Mouse (Mus musculus) brain, embryonic 14.5 days (tissue): Measurements from ENCODE around the gene Dpm1. TPM values are rescaled to one million over a fixed set of nuclear protein-coding genes. Genes with fewer than 3 reads are reported as not detected.
A peak's percentile ranks its signal among the peaks of the same experiment; 100 is the strongest.

Experiments
- DNase-seq: peaks from one replicate; pipeline ENCODE4 v3.0.0-alpha.2; 2011; ENCODE audit warnings: low read depth
- CTCF ChIP-seq: fragments of 200-500 bp; IDR thresholded peaks from 2 replicates; pipeline ENCODE4 v1.5.1; 2012; ENCODE audit warnings: inconsistent platforms, mild to moderate bottlenecking, moderate library complexity, borderline replicate concordance; ENCODE audit not compliant: insufficient read depth, insufficient read length; ENCODE audit errors: extremely low read depth
- POLR2A ChIP-seq: fragments of 200-500 bp; IDR thresholded peaks from 2 replicates; pipeline ENCODE4 v1.6.1; 2012; ENCODE audit warnings: mild to moderate bottlenecking, inconsistent platforms, borderline replicate concordance; ENCODE audit not compliant: poor library complexity, insufficient read depth, insufficient read length, severe bottlenecking; ENCODE audit errors: extremely low read depth
- polyA plus RNA-seq: library from polyadenylated mRNA; depleted of rRNA; stranded (reverse); fragments of >200 nt; gene quantifications from 2 replicates; pipeline ENCODE4 v1.2.3, GENCODE M21; 2012; rRNA removed

Dpm1 gene
- polyA plus RNA-seq, 1 experiment: 16.6 TPM

DNA sequence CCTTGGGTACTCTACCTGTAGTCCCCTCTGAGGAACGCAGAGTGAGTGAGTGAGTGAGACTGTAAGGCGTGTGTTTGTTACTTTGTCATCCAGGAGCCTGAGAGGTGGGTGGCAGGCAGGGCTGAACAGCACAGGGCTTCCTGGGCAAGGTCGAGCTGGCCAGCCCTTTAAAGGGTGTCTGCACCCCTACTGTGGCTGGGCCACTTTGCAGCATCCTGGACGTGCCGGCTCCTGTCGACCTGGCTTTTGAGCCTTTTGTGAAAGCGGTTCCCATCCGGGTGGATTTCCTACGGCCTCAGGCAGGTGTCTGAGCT, 60.6 kb downstream of the Dpm1 start:
- no peak for TF ChIP-seq POLR2A
- no peak for DNase-seq

DNA sequence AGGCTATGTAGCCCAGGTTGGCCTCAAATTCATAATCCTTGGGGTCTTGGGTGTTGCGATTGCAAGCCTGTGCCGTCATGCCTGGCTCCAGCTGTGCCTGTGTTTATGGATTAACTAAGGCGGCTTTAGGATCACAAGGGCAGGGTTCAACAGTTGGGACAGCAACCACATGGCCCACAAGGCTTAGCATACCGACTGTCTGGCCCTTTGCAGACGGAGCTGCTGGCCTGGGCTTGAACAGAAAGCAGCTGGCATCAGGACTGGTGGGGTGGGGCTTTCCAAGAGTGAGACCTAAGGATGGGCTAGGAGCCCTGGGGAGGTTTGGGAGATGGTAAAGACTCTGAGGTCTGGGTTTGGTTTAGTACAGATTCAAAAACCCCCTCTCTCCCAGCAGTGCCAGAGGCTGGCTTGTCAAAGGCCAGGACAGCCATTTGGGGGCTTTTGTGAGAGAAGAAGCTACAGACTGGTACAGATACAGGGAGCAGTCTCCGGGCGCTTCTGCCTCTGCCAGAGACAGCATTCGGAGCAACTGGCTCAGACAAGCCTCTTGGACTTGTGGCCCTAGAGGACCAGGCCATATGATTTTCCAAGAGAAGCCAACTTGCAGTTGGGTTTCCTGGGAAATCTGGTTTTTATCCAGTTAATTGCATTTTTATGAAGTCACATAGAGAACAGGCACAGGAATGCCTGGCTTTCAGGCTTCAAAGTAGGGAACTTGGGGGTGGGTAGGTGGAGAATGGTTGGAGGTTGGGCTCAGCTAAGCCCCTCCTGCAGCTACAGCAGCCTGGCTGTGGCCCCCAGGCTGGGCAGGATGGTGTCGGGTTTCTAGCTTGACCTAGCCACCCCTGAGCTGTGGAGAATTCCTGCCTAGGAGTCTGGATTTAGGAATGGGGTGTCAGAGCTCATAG, 61.2 kb downstream of the Dpm1 start:
- TF ChIP-seq CTCF (no peak), POLR2A (no peak)
- DNase-seq: peak; percentile 29

DNA sequence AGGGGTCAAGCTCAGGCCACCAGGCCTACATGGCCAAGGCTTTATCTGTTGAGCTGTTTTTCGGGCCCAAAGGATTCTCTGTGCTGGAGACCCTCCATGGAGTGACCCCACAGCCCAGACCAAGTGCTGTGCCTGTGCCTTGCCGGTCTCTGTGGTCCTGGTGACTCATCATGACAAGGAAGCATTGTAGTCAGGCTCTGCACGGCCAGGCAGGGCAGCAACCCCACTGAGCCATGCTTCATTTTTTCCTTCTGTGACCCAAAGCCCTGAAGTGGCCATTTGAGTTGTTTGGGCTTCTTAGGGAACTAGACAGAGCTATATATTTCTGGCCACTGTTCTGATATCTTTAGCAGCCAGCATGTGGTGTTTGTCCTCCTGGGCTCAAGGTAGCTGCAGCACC, 62.6 kb downstream of the Dpm1 start:
- DNase-seq: no peak
- TF ChIP-seq CTCF: no peak
- TF ChIP-seq POLR2A: no peak

DNA sequence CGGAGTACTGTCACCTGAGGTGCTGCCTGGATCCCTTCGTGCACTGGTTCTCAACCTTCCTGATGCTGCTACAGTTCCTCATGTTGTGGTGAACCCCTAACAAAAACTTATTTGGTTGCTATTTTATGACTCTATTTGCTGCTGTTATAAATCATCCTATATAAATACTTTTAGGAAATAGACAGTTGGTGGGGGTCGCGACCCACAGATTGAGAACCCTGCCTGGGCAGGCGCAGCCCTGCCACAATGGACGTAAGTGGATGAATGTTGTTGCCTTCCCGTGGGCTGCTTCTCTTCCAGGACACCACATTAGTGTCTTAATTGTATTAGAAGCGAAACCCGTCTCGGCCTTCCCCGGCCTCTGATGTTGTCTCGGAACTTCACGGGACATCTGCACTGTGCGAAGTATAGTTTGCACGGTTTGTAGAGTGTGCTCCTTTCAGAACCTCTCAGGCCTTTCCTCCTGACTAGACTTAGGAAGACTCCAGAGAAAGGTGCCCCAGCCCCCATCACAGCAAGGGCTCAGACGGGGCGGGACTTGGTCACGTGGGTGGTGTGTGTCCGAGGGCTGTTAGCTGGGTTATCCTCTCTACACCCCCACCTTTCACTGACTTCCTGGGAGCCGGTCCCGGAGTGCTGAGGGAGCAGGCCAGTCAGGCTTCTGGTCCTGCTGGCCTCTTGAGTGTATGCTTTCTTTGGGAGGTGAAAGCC, 63.5 kb downstream of the Dpm1 start:
- DNase-seq: no peak
- TF ChIP-seq POLR2A (no peak), CTCF (no peak)

GRCm38 (mm10) chr2:168161978-168162377, 68.4 kb downstream of the Dpm1 start:
- no peak for TF ChIP-seq POLR2A
- TF ChIP-seq CTCF: no peak
- DNase-seq: no peak

DNA sequence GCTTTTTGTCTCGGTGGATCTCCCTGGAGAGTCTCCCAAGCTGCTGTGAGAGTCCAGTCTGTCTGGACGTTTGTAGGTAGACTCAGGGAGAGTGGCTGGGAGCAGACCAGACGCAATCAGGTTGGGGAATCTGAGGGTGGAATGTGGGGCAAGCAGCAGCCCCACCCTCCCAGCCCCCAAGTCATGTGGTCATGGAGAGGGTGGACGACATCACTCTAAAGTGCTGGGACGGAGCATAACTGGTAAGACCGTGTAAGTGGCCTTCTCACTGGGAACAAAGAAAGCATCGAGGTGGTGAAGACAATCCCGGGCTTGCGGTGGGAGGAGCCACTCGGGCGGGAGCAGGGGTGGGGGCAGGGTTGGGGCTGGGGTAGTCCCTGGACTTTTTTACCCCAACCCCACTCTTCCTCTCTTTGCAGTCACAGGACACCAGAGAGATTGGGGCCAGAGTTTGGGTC, 68.8 kb downstream of the Dpm1 start:
- DNase-seq: peak; percentile 34
- TF ChIP-seq CTCF (no peak), POLR2A (no peak)

GRCm38 (mm10) chr2:168160370-168160930, 69.9 kb downstream of the Dpm1 start:
- no peak for DNase-seq
- TF ChIP-seq POLR2A: no peak
- TF ChIP-seq CTCF: no peak

Other genes starting within 250 kb of the Dpm1 start
- gene Ripor3, start 220.0 kb downstream of the Dpm1 start, polyA plus RNA-seq: 1.1 and 1.2 TPM in 2 replicates
- gene Pard6b, start 149.6 kb downstream of the Dpm1 start, polyA plus RNA-seq: 8.0 and 10.3 TPM in 2 replicates
- gene Adnp, start 23.5 kb downstream of the Dpm1 start, polyA plus RNA-seq: 86.0 and 115 TPM in 2 replicates
- gene Gm20716, start 227 bp downstream of the Dpm1 start, polyA plus RNA-seq: 16.6 and 21.9 TPM in 2 replicates
- gene Mocs3, start within 50 bp of the Dpm1 start, polyA plus RNA-seq: 17.9 and 21.6 TPM in 2 replicates
- gene Kcng1, start 51.1 kb upstream of the Dpm1 start, polyA plus RNA-seq: 3.1 and 3.8 TPM in 2 replicates